Mouse (Mus musculus): ENCODE results near the gene Osbp.

DNA sequence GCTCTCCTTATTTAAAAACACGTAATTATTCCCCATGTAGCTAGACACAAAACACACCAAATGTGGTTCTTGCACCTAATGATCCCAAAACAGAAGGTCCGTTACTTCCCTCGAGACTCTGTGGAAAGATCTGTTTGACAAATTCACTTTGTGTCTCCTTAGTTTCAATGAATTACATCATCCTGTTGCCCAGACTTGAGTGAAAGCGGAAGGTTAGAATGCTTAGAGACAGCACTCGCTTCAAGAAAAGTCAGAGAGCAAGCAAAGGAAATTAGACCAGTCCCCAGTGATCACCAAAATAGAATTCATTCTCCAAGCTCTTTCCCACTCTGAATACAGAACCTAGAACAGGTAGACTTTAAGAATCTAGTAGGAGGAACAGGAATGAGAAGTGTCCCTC is 8.3 kb upstream of the Osbp start:
- TF ChIP-seq CTCF (IDR thresholded peaks at IDR 0.05; ENCODE audit: extremely low read depth, insufficient read length, insufficient replicate concordance, low read depth, low read length), result no peak
- no peak for TF ChIP-seq POLR2A (IDR thresholded peaks at IDR 0.05; ENCODE audit: low read depth, low read length)
